Mouse (Mus musculus) liver, embryonic 16.5 days (tissue): ENCODE results near the gene Slc39a13. TPM values are rescaled to one million over a fixed set of nuclear protein-coding genes. Genes with fewer than 3 reads are reported as not detected.
"Not testable (repeated sequence)": the region's sequence is repeated elsewhere in the genome, so short reads cannot be mapped to it uniquely, and the experiment has no call there.

Experiments
- ATAC-seq: fragments of 200-750 bp; cut with Nextera tagmentation; 2 replicates; pipeline ENCODE4 v1.8.0; 2017; ENCODE audit warnings: low read depth, mild to moderate bottlenecking, moderate number of reproducible peaks, moderate library complexity
- H3K27ac ChIP-seq: fragments of 300-500 bp; sonication (generic); 2 replicates; pipeline ENCODE4 v1.5.1; 2014; ENCODE audit warnings: mild to moderate bottlenecking, low read length
- H3K27me3 ChIP-seq: fragments of 300-500 bp; sonication (generic); 2 replicates; pipeline ENCODE4 v1.6.1; 2014; ENCODE audit warnings: low read depth, low read length, mixed read lengths; ENCODE audit not compliant: control insufficient read depth, insufficient read depth
- H3K36me3 ChIP-seq: fragments of 300-500 bp; sonication (generic); 2 replicates; pipeline ENCODE4 v1.6.1; 2014; ENCODE audit warnings: mild to moderate bottlenecking; ENCODE audit not compliant: control insufficient read depth, insufficient read depth
- H3K4me1 ChIP-seq: fragments of 300-500 bp; sonication (generic); 2 replicates; pipeline ENCODE4 v1.6.1; 2014; ENCODE audit warnings: low read depth, low read length, mixed read lengths; ENCODE audit not compliant: control insufficient read depth
- H3K4me2 ChIP-seq: fragments of 300-500 bp; sonication (generic); 2 replicates; pipeline ENCODE4 v1.6.1; 2014; ENCODE audit warnings: low read depth, low read length, mixed read lengths
- H3K4me3 ChIP-seq: fragments of 300-500 bp; sonication (generic); 2 replicates; pipeline ENCODE4 v1.5.1; 2014; ENCODE audit warnings: low read depth, mild to moderate bottlenecking, low read length
- H3K9ac ChIP-seq: fragments of 300-500 bp; sonication (generic); 2 replicates; pipeline ENCODE4 v1.6.1; 2014; ENCODE audit warnings: low read depth, low read length
- H3K9me3 ChIP-seq: fragments of 300-500 bp; sonication (generic); replicated peaks from 2 replicates; pipeline ENCODE4 v1.6.1; 2016; ENCODE audit warnings: low read length; ENCODE audit not compliant: control insufficient read depth
- WGBS: fragments of 180-500 bp; shearing (Covaris S2); extraction: QIAGEN DNeasy Blood & Tissue Kit; methylation state at CpG from one replicate; pipeline ENCODE4 v1.1.7; 2014; ENCODE audit not compliant: insufficient replicate concordance; 5-methylcytosine and 5-hydroxymethylcytosine counted together
- polyA plus RNA-seq: library from polyadenylated mRNA; unstranded; fragments of >200 nt; fragmentation: Nextera tagmentation; extraction: Ambion mirVana; gene quantifications from 2 replicates; pipeline ENCODE4 v1.2.1, GENCODE M21; 2015

Slc39a13 gene
- polyA plus RNA-seq, 1 experiment from 2014 or later: 12.2 TPM

- Histone ChIP-seq H3K36me3 (peaks cover 31% of the 10 kb centered on the region), H3K4me1 (peaks cover 21% of the 10 kb centered on the region), H3K4me2 (peak overlapping the region; percentile 80), H3K9me3 (no peaks in the 10 kb centered on the region), H3K27ac (no peak overlapping the region), H3K4me3 (peak overlapping the region; percentile 95), H3K9ac (peak overlapping the region; percentile 66), H3K27me3 (no peaks in the 10 kb centered on the region)
- WGBS: 1% methylated on average over 6 of the region's 6 CpGs
- ATAC-seq: peak; percentile 5; the same call in 1 of the 2 replicates
Measured at GRCm38 (mm10) chr2:91053181-91053933, 16.9 kb downstream of the Slc39a13 start.

DNA sequence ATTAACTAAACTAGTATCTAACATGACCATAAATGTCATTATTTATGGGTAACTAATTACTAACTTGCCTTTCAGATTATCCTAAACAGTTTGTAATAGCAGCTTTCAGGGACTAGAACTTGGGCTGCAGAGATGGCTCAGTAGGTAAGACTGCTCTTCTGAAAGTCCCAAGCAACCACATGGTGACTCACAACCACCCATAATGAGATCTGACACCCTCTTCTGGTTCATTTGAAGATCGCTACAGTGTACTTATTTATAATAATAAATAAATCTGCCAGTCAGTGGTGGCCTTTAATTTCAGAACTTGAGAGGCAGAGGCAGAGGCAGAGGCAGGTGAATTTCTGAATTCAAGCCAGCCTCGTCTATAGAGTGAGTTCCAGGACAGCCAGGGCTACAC, 17.5 kb downstream of the Slc39a13 start:
- H3K27ac ChIP-seq: no peak overlapping the region
- 37% methylated on average over 2 of the region's 2 CpGs for WGBS
- H3K36me3 ChIP-seq: peaks cover 26% of the 10 kb centered on the region
- H3K4me2 ChIP-seq: peak overlapping the region; percentile 80; the same call in 1 of the 2 replicates
- H3K4me1 ChIP-seq: peaks cover 21% of the 10 kb centered on the region
- no peaks in the 10 kb centered on the region for H3K27me3 ChIP-seq
- no peaks in the 10 kb centered on the region for H3K9me3 ChIP-seq
- ATAC-seq: no peak
- H3K9ac ChIP-seq: no peak overlapping the region
- no peak overlapping the region; the same call in 1 of the 2 replicates for H3K4me3 ChIP-seq

GRCm38 (mm10) chr2:91051917-91052316, 18.3 kb downstream of the Slc39a13 start:
- Histone ChIP-seq H3K9ac (no peak overlapping the region), H3K4me2 (no peak overlapping the region)
- WGBS: 26% methylated on average over 3 of the region's 3 CpGs

DNA sequence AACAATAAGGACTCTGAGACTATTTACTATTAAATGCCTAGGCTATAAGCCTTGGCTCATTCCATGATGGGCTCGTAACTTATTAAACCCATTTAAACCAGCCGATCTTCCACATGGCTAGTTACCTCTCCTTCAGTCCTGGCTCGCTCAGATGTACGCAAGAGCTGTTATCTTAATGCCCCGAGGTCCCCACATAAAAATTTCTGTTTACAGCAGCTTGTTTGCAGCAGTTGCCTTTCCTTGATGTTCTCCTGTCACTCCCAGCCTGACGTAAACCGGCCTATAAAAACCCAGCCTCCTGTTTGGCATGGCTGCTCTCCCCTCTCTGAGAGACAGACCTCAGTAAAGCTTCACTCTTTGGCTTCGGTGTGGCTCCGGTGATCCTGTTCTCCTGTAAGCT, 22.9 kb downstream of the Slc39a13 start:
- Histone ChIP-seq H3K27ac (no peak overlapping the region), H3K9ac (no peak overlapping the region), H3K4me1 (peaks cover 12% of the 10 kb centered on the region), H3K36me3 (no peaks in the 10 kb centered on the region), H3K4me2 (no peak overlapping the region), H3K9me3 (no peaks in the 10 kb centered on the region), H3K27me3 (no peaks in the 10 kb centered on the region), H3K4me3 (no peak overlapping the region)
- no peak for ATAC-seq
- WGBS: 61% methylated on average over 9 of the region's 9 CpGs

More at GRCm38 (mm10) chr2:91051917-91052316, 18.3 kb downstream of the Slc39a13 start:
- Histone ChIP-seq H3K27me3 (no peaks in the 10 kb centered on the region), H3K9me3 (no peaks in the 10 kb centered on the region), H3K27ac (0 out of 2 replicates have a peak overlapping the region, but pooled peaks have one; percentile 33), H3K36me3 (peaks cover 17% of the 10 kb centered on the region), H3K4me1 (peaks cover 21% of the 10 kb centered on the region), H3K4me3 (no peak overlapping the region)
- no peak for ATAC-seq

DNA sequence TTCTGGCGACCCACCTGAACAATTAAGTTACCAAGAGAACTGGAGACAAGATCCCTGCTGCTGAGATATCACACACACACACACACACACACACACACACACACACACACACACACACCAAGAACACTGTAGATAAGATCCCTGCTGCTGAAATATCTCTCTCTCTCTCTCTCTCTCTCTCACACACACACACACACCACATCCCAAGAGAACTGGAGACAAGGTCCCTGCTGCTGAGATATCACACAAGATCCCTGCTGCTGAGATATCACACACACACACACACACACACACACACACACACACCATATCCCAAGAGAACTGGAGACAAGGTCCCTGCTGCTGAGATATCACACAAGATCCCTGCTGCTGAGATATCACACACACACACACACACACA, 24.4 kb downstream of the Slc39a13 start:
- not testable (repeated sequence) for H3K4me1 ChIP-seq, H3K4me2 ChIP-seq, H3K9ac ChIP-seq, H3K4me3 ChIP-seq, H3K9me3 ChIP-seq, H3K27ac ChIP-seq, H3K36me3 ChIP-seq, H3K27me3 ChIP-seq
- ATAC-seq: peak; percentile 56
- WGBS: 48% methylated on average over 1 of the region's 1 CpGs

DNA sequence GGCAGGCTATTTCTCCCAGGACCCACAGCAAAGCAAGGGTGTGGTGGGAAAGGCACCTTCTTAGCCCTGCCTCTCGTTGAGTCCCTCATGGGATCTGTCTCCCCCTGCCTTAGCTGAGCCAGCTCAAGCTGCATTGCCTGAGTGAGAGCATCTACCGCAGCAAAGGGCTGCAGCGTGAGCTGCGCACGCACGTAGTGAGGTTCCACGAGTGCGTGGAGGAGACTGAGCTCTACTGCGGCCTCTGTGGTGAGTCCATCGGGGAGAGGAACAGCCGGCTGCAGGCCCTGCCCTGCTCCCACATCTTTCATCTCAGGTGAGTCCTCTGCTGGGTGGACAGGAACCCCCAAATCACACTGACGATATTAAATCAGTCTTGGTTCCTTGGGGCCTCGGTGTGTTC, 25.5 kb downstream of the Slc39a13 start:
- H3K4me3 ChIP-seq: no peak overlapping the region
- no peak for ATAC-seq
- WGBS: 79% methylated on average over 13 of the region's 13 CpGs
- no peaks in the 10 kb centered on the region for H3K27me3 ChIP-seq
- peaks cover 7% of the 10 kb centered on the region for H3K4me1 ChIP-seq
- no peak overlapping the region for H3K4me2 ChIP-seq
- H3K9ac ChIP-seq: no peak overlapping the region
- H3K27ac ChIP-seq: no peak overlapping the region
- no peaks in the 10 kb centered on the region for H3K36me3 ChIP-seq
- H3K9me3 ChIP-seq: no peaks in the 10 kb centered on the region

GRCm38 (mm10) chr2:91042651-91043398, 27.4 kb downstream of the Slc39a13 start:
- Histone ChIP-seq H3K36me3 (no peaks in the 10 kb centered on the region), H3K9ac (no peak overlapping the region), H3K4me3 (no peak overlapping the region), H3K4me2 (no peak overlapping the region; the same call in 1 of the 2 replicates), H3K9me3 (no peaks in the 10 kb centered on the region), H3K27me3 (no peaks in the 10 kb centered on the region), H3K4me1 (peaks cover 7% of the 10 kb centered on the region), H3K27ac (no peak overlapping the region)
- ATAC-seq: peak; percentile 25; the same call in 1 of the 2 replicates
- WGBS: 43% methylated on average over 21 of the region's 21 CpGs

GRCm38 (mm10) chr2:91041786-91042185, 28.4 kb downstream of the Slc39a13 start:
- WGBS: 70% methylated on average over 8 of the region's 8 CpGs
- H3K27me3 ChIP-seq: no peaks in the 10 kb centered on the region
- H3K9ac ChIP-seq: no peak overlapping the region
- no peak overlapping the region for H3K4me3 ChIP-seq
- ATAC-seq: no peak
- peaks cover 7% of the 10 kb centered on the region for H3K4me1 ChIP-seq
- no peak overlapping the region for H3K27ac ChIP-seq
- no peaks in the 10 kb centered on the region for H3K36me3 ChIP-seq
- no peaks in the 10 kb centered on the region for H3K9me3 ChIP-seq
- H3K4me2 ChIP-seq: no peak overlapping the region

- 65% methylated on average over 9 of the region's 9 CpGs for WGBS
- H3K27me3 ChIP-seq: no peaks in the 10 kb centered on the region
Measured at GRCm38 (mm10) chr2:91035385-91035784, 34.8 kb downstream of the Slc39a13 start, which contains the start of gene Rapsn. Gene Rapsn (plus strand): TSS chr2:91035620.

More at GRCm38 (mm10) chr2:91035385-91035784, 34.8 kb downstream of the Slc39a13 start, which contains the start of gene Rapsn:
- Histone ChIP-seq H3K27ac (no peak within 1 kb of the TSS), H3K4me2 (no peak within 1 kb of the TSS), H3K4me3 (no peak within 1 kb of the TSS), H3K9ac (no peak within 1 kb of the TSS), H3K4me1 (no peaks in the 10 kb centered on the region), H3K9me3 (no peaks in the 10 kb centered on the region), H3K36me3 (no peaks in the 10 kb centered on the region)
- no peak for ATAC-seq
